Mouse (Mus musculus) neural tube, embryonic 13.5 days (tissue): ENCODE data around the gene Il15ra. TPM values are rescaled to one million over a fixed set of nuclear protein-coding genes. Genes with fewer than 3 reads are reported as not detected.

ENCODE experiments used
- polyA plus RNA-seq: library from polyadenylated mRNA; unstranded; fragments of >200 nt; fragmentation: Nextera tagmentation; extraction: Ambion mirVana; gene quantifications from 2 replicates; pipeline ENCODE4 v1.2.1, GENCODE M21; 2015

Gene Il15ra
- polyA plus RNA-seq, 1 experiment from 2014 or later, result 0.81 TPM

Other genes starting within 250 kb of the Il15ra start
- 27.2 and 29.4 TPM in 2 replicates for gene Pfkfb3, start 151.2 kb upstream of the Il15ra start, polyA plus RNA-seq
- gene Rbm17, start 101.1 kb upstream of the Il15ra start, polyA plus RNA-seq, result 131 and 136 TPM in 2 replicates
- not detected in 2 replicates for gene Gm17490, start 79.0 kb upstream of the Il15ra start, polyA plus RNA-seq
- gene Il2ra, start 62.5 kb upstream of the Il15ra start, polyA plus RNA-seq, result 0.10 TPM in 1 of 2 replicates, not detected in the other
- 133 and 134 TPM in 2 replicates for gene Fbh1, start 72.3 kb downstream of the Il15ra start, polyA plus RNA-seq
- 44.4 and 51.2 TPM in 2 replicates for gene Ankrd16, start 72.6 kb downstream of the Il15ra start, polyA plus RNA-seq